Mouse (Mus musculus) liver, postnatal 0 days (tissue): ENCODE data around the gene Tmem106b.

Source experiments
- CTCF ChIP-seq: sonication (generic); IDR thresholded peaks from 2 replicates; pipeline ENCODE4 v1.5.1; 2016; ENCODE audit warnings: antibody characterized with exemption, low read depth
- EP300 ChIP-seq: IDR thresholded peaks from 2 replicates; pipeline ENCODE4 v1.6.1; 2016; ENCODE audit warnings: antibody characterized with exemption, low read depth, mild to moderate bottlenecking

- no peak for TF ChIP-seq CTCF
- no peak for TF ChIP-seq EP300
Measured at GRCm38 (mm10) chr6:13073876-13074275, 4.3 kb downstream of the Tmem106b start.
